Mouse (Mus musculus): Measurements from ENCODE around the gene 4930519G04Rik. TPM values are rescaled to one million over a fixed set of nuclear protein-coding genes. Genes with fewer than 3 reads are reported as not detected.
A peak's percentile ranks its signal among the peaks of the same experiment; 100 is the strongest.
"Not testable (repeated sequence)": the region's sequence is repeated elsewhere in the genome, so short reads cannot be mapped to it uniquely, and the experiment has no call there.

The 4930519G04Rik gene
- polyA plus RNA-seq, 1 experiment = 0.06 TPM

GRCm38 (mm10) chr5:114836886-114837285, 16.6 kb upstream of the 4930519G04Rik start:
- no peak overlapping the region for H3K4me3 ChIP-seq (ENCODE audit: insufficient read depth, low read length)
- no peak overlapping the region for H3K27ac ChIP-seq (ENCODE audit: insufficient read depth, low read length)
- no peaks in the 10 kb centered on the region for H3K4me1 ChIP-seq (ENCODE audit: control insufficient read depth, insufficient read depth, low read length)
- TF ChIP-seq CTCF (IDR thresholded peaks at IDR 0.05; ENCODE audit: extremely low read depth, insufficient read depth, low read length) (no peak), POLR2A (IDR thresholded peaks at IDR 0.05; ENCODE audit: extremely low read depth, insufficient read depth, low read length) (no peak)

DNA sequence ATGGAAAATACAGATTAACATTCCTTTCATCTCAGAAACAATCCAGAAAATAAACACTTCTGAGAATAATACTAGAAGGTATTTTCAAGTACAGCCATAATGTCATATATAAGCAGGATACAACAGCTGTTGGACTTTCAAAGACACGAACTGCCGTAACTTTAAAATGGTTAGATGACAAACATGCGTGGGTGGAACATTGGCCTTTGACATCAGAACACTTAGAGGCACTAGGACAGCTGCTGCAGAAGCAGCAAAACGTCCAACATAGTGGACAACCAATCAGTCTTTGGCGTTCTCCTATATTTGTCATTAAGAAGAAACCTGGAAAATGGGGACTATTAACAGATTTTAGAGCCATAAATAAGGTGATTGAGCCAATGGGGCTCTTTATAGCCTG, 13.0 kb upstream of the 4930519G04Rik start:
- H3K4me1 ChIP-seq (ENCODE audit: control insufficient read depth, insufficient read depth, low read length); H3K27ac ChIP-seq (ENCODE audit: insufficient read depth, low read length); H3K4me3 ChIP-seq (ENCODE audit: insufficient read depth, low read length): not testable (repeated sequence)

DNA sequence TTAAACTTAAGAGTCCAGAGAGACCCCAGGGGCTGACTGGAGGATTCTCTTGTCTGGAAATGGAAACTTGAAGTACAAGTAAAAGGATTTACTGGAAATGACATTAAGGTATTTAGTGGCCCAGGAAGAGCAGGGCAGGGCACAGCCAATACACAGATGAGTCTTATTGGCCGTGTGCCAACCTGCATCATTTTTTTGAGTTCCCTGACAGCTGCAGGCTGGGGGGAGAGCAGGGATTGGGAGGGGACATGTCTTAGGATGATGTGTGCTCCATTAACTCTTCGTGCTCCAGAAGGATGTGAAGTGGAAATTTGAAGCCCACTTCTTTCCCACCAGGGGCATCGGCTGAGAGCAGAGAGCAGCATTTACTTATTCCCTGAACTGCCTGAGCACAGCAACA, 11.3 kb upstream of the 4930519G04Rik start:
- H3K27ac ChIP-seq (ENCODE audit: insufficient read depth, low read length); H3K4me3 ChIP-seq (ENCODE audit: insufficient read depth, low read length); H3K4me1 ChIP-seq (ENCODE audit: control insufficient read depth, insufficient read depth, low read length): not testable (repeated sequence)

- no peak for TF ChIP-seq CTCF (IDR thresholded peaks at IDR 0.05; ENCODE audit: extremely low read depth, insufficient read depth, low read length)
- no peak for TF ChIP-seq POLR2A (IDR thresholded peaks at IDR 0.05; ENCODE audit: extremely low read depth, insufficient read depth, low read length)
- Histone ChIP-seq H3K4me3 (ENCODE audit: insufficient read depth, low read length) (no peak overlapping the region), H3K27ac (ENCODE audit: insufficient read depth, low read length) (no peak overlapping the region), H3K4me1 (ENCODE audit: control insufficient read depth, insufficient read depth, low read length) (no peaks in the 10 kb centered on the region)
Measured at GRCm38 (mm10) chr5:114842674-114843073, 10.8 kb upstream of the 4930519G04Rik start.

DNA sequence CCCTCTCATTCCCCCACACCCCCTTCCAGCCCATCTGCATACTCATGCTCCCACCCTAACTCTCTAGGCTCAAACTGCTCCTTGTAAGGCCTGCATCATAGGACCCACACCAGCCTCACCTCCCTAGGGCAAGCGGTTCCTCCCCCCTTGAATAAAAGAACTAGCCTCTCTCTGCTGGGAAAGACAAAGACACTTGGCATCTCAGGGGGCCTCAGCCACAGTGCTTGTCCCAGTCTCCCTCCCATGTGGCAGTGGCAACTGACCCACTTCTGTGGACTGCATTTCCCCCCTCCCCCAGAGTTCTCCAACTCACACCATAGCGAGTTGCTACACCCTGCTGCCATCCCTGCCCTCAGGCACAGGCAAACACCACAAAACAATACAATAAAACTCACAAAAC, 9.1 kb upstream of the 4930519G04Rik start:
- H3K27ac ChIP-seq (ENCODE audit: insufficient read depth, low read length); H3K4me1 ChIP-seq (ENCODE audit: control insufficient read depth, insufficient read depth, low read length); H3K4me3 ChIP-seq (ENCODE audit: insufficient read depth, low read length): not testable (repeated sequence)

GRCm38 (mm10) chr5:114851565-114852236, 1.8 kb upstream of the 4930519G04Rik start:
- TF ChIP-seq CTCF (IDR thresholded peaks at IDR 0.05; ENCODE audit: extremely low read depth, insufficient read depth, low read length) = no peak
- no peak for TF ChIP-seq POLR2A (IDR thresholded peaks at IDR 0.05; ENCODE audit: extremely low read depth, insufficient read depth, low read length)
- H3K4me1 ChIP-seq (ENCODE audit: control insufficient read depth, insufficient read depth, low read length) = no peaks in the 10 kb centered on the region
- H3K4me3 ChIP-seq (ENCODE audit: insufficient read depth, low read length) = no peak overlapping the region
- no peak overlapping the region for H3K27ac ChIP-seq (ENCODE audit: insufficient read depth, low read length)

DNA sequence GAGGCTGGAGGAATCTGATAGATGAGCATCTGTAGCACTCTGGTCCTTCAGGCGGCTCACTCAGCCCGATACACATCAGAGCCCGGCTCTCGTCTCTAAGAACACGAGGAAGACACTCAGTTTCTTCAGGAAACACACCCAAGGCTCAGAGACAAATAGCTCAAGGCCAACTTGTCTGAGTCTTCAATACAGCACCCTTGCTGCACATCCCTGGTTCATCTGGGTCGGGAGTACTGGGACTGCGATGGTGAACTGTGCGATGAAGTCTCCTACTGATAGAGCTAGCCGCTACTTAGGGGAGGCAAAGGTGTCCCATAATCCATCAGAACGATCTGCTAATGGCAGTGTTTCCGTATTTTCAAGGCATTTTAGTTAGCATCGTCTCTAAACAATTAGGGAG, 5.1 kb downstream of the 4930519G04Rik start, which contains the start of gene Gm9936:
TSS of gene Gm9936 (minus strand) at position 101 of the 400 bp plus-strand sequence.
- H3K4me3 ChIP-seq (ENCODE audit: insufficient read depth, low read length) = peak within 1 kb of the TSS; percentile 12
- H3K4me1 ChIP-seq (ENCODE audit: control insufficient read depth, insufficient read depth, low read length) = no peaks in the 10 kb centered on the region
- no peak within 1 kb of the TSS for H3K27ac ChIP-seq (ENCODE audit: insufficient read depth, low read length)
- no peak for TF ChIP-seq CTCF (IDR thresholded peaks at IDR 0.05; ENCODE audit: extremely low read depth, insufficient read depth, low read length)
- TF ChIP-seq POLR2A (IDR thresholded peaks at IDR 0.05; ENCODE audit: extremely low read depth, insufficient read depth, low read length) = no peak

GRCm38 (mm10) chr5:114859253-114859652, 5.8 kb downstream of the 4930519G04Rik start:
- TF ChIP-seq CTCF (IDR thresholded peaks at IDR 0.05; ENCODE audit: extremely low read depth, insufficient read depth, low read length) (peak; percentile 77), POLR2A (IDR thresholded peaks at IDR 0.05; ENCODE audit: extremely low read depth, insufficient read depth, low read length) (no peak)
- H3K27ac ChIP-seq (ENCODE audit: insufficient read depth, low read length) = no peak overlapping the region

GRCm38 (mm10) chr5:114861730-114862129, 8.3 kb downstream of the 4930519G04Rik start:
- TF ChIP-seq CTCF (IDR thresholded peaks at IDR 0.05; ENCODE audit: extremely low read depth, insufficient read depth, low read length) (no peak), POLR2A (IDR thresholded peaks at IDR 0.05; ENCODE audit: extremely low read depth, insufficient read depth, low read length) (no peak)
- Histone ChIP-seq H3K4me3 (ENCODE audit: insufficient read depth, low read length) (no peak overlapping the region), H3K4me1 (ENCODE audit: control insufficient read depth, insufficient read depth, low read length) (no peaks in the 10 kb centered on the region), H3K27ac (ENCODE audit: insufficient read depth, low read length) (no peak overlapping the region)

More at GRCm38 (mm10) chr5:114859253-114859652, 5.8 kb downstream of the 4930519G04Rik start:
- Histone ChIP-seq H3K4me3 (ENCODE audit: insufficient read depth, low read length) (peak overlapping the region; percentile 12), H3K4me1 (ENCODE audit: control insufficient read depth, insufficient read depth, low read length) (no peaks in the 10 kb centered on the region)

DNA sequence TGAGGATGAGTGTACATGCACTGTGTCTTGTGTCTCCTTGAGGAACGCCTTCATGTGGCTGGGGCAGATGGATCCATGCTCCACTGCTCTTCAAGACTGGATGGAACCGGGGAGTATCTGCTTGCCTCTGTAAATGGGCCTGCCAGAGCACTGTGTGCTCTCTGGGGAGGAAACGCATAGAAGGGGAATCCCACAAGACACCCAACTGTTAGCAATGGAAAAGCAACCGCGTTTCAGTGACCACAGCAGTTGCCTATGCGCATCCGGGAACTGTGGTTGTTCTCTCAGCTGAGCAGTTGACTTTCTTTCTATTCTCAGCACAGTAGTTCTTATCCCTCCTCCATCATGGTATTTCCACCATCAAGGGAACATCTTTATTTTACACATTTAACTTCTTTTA, 11.3 kb downstream of the 4930519G04Rik start:
- Histone ChIP-seq H3K4me3 (ENCODE audit: insufficient read depth, low read length) (no peak overlapping the region), H3K27ac (ENCODE audit: insufficient read depth, low read length) (no peak overlapping the region), H3K4me1 (ENCODE audit: control insufficient read depth, insufficient read depth, low read length) (no peaks in the 10 kb centered on the region)
- TF ChIP-seq CTCF (IDR thresholded peaks at IDR 0.05; ENCODE audit: extremely low read depth, insufficient read depth, low read length) = no peak
- TF ChIP-seq POLR2A (IDR thresholded peaks at IDR 0.05; ENCODE audit: extremely low read depth, insufficient read depth, low read length) = no peak

- no peak overlapping the region for H3K4me3 ChIP-seq (ENCODE audit: insufficient read depth, low read length)
- TF ChIP-seq CTCF (IDR thresholded peaks at IDR 0.05; ENCODE audit: extremely low read depth, insufficient read depth, low read length) = no peak
- no peak for TF ChIP-seq POLR2A (IDR thresholded peaks at IDR 0.05; ENCODE audit: extremely low read depth, insufficient read depth, low read length)
- H3K27ac ChIP-seq (ENCODE audit: insufficient read depth, low read length) = no peak overlapping the region
- no peaks in the 10 kb centered on the region for H3K4me1 ChIP-seq (ENCODE audit: control insufficient read depth, insufficient read depth, low read length)
Measured at GRCm38 (mm10) chr5:114865279-114865678, 11.8 kb downstream of the 4930519G04Rik start.
